ENCODE assay signal across 26 mouse cellular contexts in the genomic region with DNA sequence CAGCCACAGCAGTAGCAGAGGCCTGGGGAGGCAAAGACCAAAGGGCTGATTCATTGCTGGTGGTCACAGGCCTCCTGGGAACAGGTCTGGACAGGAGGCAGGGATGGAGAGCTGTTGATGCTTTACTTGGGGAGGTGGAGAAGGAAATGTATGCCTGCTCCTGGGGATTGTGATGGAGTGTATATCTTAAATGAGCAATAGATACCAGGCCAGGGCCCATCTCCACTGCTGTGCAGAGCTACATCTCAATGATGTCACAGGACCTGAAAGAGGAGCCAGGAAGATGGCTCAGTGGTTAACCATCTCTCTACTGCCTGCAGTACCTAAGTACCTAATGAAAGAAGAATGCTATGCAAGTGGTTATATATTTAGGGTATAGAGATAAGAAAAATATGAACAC.
DNase-seq lines count a peak whose midpoint lies in the region; ATAC-seq lines count a peak whose summit lies in the region.
"Had no signal": no experiment of that assay in that cellular context is flagged by ENCODE, and none has a peak within 500 bp of the region (broad histone marks: within the 10 kb centered on the region; RNA-seq: fewer than 3 reads in every experiment).

No protein-coding gene starts in this region.

- H3K9me3 ChIP-seq in embryonic facial prominence, embryonic 11.5 days (replicated peaks; ENCODE audit: control insufficient read depth, low read length) = no peaks in the 10 kb centered on the region
- H3K9me3 ChIP-seq in embryonic facial prominence, embryonic 10.5 days = no peaks in the 10 kb centered on the region
- no peaks in the 10 kb centered on the region for H3K9me3 ChIP-seq in limb, embryonic 12.5 days
- no peaks in the 10 kb centered on the region for H3K9me3 ChIP-seq in limb, embryonic 10.5 days (replicated peaks)
- H3K9me3 ChIP-seq: embryonic facial prominence, embryonic 13.5 days; embryonic facial prominence, embryonic 15.5 days; forebrain, embryonic 10.5 days; forebrain, embryonic 12.5 days had no signal

- no peaks in the 10 kb centered on the region; the same call in 1 of the 2 replicates for H3K4me1 ChIP-seq in embryonic facial prominence, embryonic 11.5 days (ENCODE audit: control insufficient read depth, insufficient read depth, low read length)
- peaks cover 9% of the 10 kb centered on the region for H3K4me1 ChIP-seq in embryonic facial prominence, embryonic 10.5 days
- H3K4me1 ChIP-seq in limb, embryonic 12.5 days (replicated peaks) = peaks cover 10% of the 10 kb centered on the region
- H3K4me1 ChIP-seq in limb, embryonic 10.5 days = peaks cover 23% of the 10 kb centered on the region
- H3K4me1 ChIP-seq: forebrain, embryonic 10.5 days; forebrain, embryonic 12.5 days had no signal

- DNase-seq in embryonic facial prominence, embryonic 11.5 days (ENCODE audit: low spot score) = no peak
- no peak for DNase-seq in embryonic facial prominence, embryonic 10.5 days (ENCODE audit: low spot score)
- no peak for DNase-seq in limb, embryonic 10.5 days (ENCODE audit: low spot score)
- peak; percentile 38 for DNase-seq in ovary, adult 18-20 months (ENCODE audit: low spot score)
- no peak for DNase-seq in ovary, postnatal 14 days (ENCODE audit: low spot score)
- peak; percentile 12 for DNase-seq in 3T3-L1 (ENCODE audit: low read depth, low spot score)
- no peak for DNase-seq in adrenal gland, postnatal 36 days
- DNase-seq: adrenal gland, adult 8-10 months; adrenal gland, postnatal 14 days; cerebellum, adult 11 months; cerebellum, adult 18-20 months; cerebellum, adult 8-10 months; cerebellum, adult 9-11 months; cerebellum, postnatal 14 days; cerebellum, postnatal 36 days; embryo, embryonic 11 days had no signal

- H3K4me2 ChIP-seq in embryonic facial prominence, embryonic 11.5 days (ENCODE audit: low read depth, low read length) = no peak overlapping the region
- H3K4me2 ChIP-seq in limb, embryonic 12.5 days = no peak overlapping the region
- H3K4me2 ChIP-seq: embryonic facial prominence, embryonic 13.5 days; embryonic facial prominence, embryonic 15.5 days; forebrain, embryonic 12.5 days had no signal

- H3K27ac ChIP-seq in embryonic facial prominence, embryonic 11.5 days (replicated peaks; ENCODE audit: low read depth, low read length) = no peak overlapping the region
- no peak overlapping the region for H3K27ac ChIP-seq in embryonic facial prominence, embryonic 10.5 days (replicated peaks)
- H3K27ac ChIP-seq in limb, embryonic 12.5 days = no peak overlapping the region
- H3K27ac ChIP-seq in limb, embryonic 10.5 days = no peak overlapping the region; the same call in 1 of the 2 replicates
- H3K27ac ChIP-seq: embryonic facial prominence, embryonic 13.5 days; embryonic facial prominence, embryonic 15.5 days; forebrain, embryonic 10.5 days; forebrain, embryonic 12.5 days had no signal

- H3K36me3 ChIP-seq in embryonic facial prominence, embryonic 11.5 days (replicated peaks; ENCODE audit: control insufficient read depth, insufficient read depth, low read depth, low read length) = no peaks in the 10 kb centered on the region
- H3K36me3 ChIP-seq in embryonic facial prominence, embryonic 10.5 days (replicated peaks) = no peaks in the 10 kb centered on the region
- H3K36me3 ChIP-seq in limb, embryonic 12.5 days = no peaks in the 10 kb centered on the region
- H3K36me3 ChIP-seq in limb, embryonic 10.5 days = no peaks in the 10 kb centered on the region
- H3K36me3 ChIP-seq: embryonic facial prominence, embryonic 13.5 days; embryonic facial prominence, embryonic 15.5 days; forebrain, embryonic 10.5 days; forebrain, embryonic 12.5 days had no signal

- H3K9ac ChIP-seq in embryonic facial prominence, embryonic 11.5 days (replicated peaks; ENCODE audit: low read length) = no peak overlapping the region
- no peak overlapping the region for H3K9ac ChIP-seq in limb, embryonic 12.5 days (replicated peaks)
- H3K9ac ChIP-seq: embryonic facial prominence, embryonic 13.5 days; embryonic facial prominence, embryonic 15.5 days; forebrain, embryonic 12.5 days had no signal

- 0 out of 2 replicates have a peak, but pooled peaks have one; percentile 35 for ATAC-seq in embryonic facial prominence, embryonic 11.5 days (replicated peaks; ENCODE audit: insufficient number of reproducible peaks, low FRiP score, low TSS enrichment, low read depth)
- 0 out of 2 replicates have a peak, but pooled peaks have one; percentile 24 for ATAC-seq in limb, embryonic 12.5 days (ENCODE audit: insufficient number of reproducible peaks, insufficient read depth, low FRiP score, low TSS enrichment, low read depth)
- ATAC-seq: activated CD4-positive, CD25-positive, alpha-beta regulatory T cell, adult 4 months; forebrain, embryonic 14.5 days; forebrain, embryonic 16.5 days; Patski had no signal

- no peaks in the 10 kb centered on the region for H3K27me3 ChIP-seq in embryonic facial prominence, embryonic 11.5 days (ENCODE audit: control insufficient read depth, insufficient read depth, low read length)
- H3K27me3 ChIP-seq in embryonic facial prominence, embryonic 10.5 days (replicated peaks; ENCODE audit: low read depth, poor library complexity, severe bottlenecking) = no peaks in the 10 kb centered on the region
- peaks cover 32% of the 10 kb centered on the region for H3K27me3 ChIP-seq in limb, embryonic 12.5 days
- peaks cover 33% of the 10 kb centered on the region for H3K27me3 ChIP-seq in limb, embryonic 10.5 days (ENCODE audit: low read depth, poor library complexity, severe bottlenecking)
- H3K27me3 ChIP-seq: embryonic facial prominence, embryonic 15.5 days; forebrain, embryonic 12.5 days; Patski had no signal

- no peak overlapping the region for H3K4me3 ChIP-seq in embryonic facial prominence, embryonic 11.5 days (ENCODE audit: low read depth, low read length)
- no peak overlapping the region for H3K4me3 ChIP-seq in embryonic facial prominence, embryonic 10.5 days
- H3K4me3 ChIP-seq in limb, embryonic 12.5 days (replicated peaks) = no peak overlapping the region
- H3K4me3 ChIP-seq in limb, embryonic 10.5 days = no peak overlapping the region
- H3K4me3 ChIP-seq: embryonic facial prominence, embryonic 13.5 days; embryonic facial prominence, embryonic 15.5 days; erythroblast, embryonic 14.5 days; forebrain, embryonic 10.5 days; forebrain, embryonic 12.5 days had no signal

Comparison
In these comparisons a context has a peak if more than half of its experiments do, and no peak if none do; other contexts are left out.
1. DNase-seq: peak in ovary, adult 18-20 months (single experiment) and 3T3-L1 (single experiment); none in embryonic facial prominence, embryonic 11.5 days (single experiment), embryonic facial prominence, embryonic 10.5 days (single experiment), limb, embryonic 10.5 days (single experiment), ovary, postnatal 14 days (single experiment) and adrenal gland, postnatal 36 days (0 of 2).